Mouse (Mus musculus) layer of hippocampus, adult 18-20 months (tissue): ENCODE results near the gene Kdm1a. TPM values are rescaled to one million over a fixed set of nuclear protein-coding genes. Genes with fewer than 3 reads are reported as not detected.
A peak's percentile ranks its signal among the peaks of the same experiment; 100 is the strongest.

Experiments
- DNase-seq, 2 experiments: peaks; one replicate each; pipeline ENCODE4 v3.0.0; 2022; ENCODE audit warnings: low spot score in 2 of 2
- long read RNA-seq: library from polyadenylated mRNA; stranded (forward); transcript quantifications from one replicate; pipeline ENCODE4 v2.0.0, GENCODE M21; 2021
- total RNA-seq, 2 experiments: library from RNA; stranded (reverse); gene quantifications; 2 replicates each; pipeline ENCODE4 v1.2.3; 2021

Kdm1a gene
- 10 to 100 TPM; 80.1 to 83.4 TPM for total RNA-seq
- long read RNA-seq, transcript Kdm1a-203 (19 exons, 3,008 nt): major isoform, 72 of 148 reads
- long read RNA-seq, transcript Kdm1a-202 (20 exons, 3,028 nt): minor isoform, 66 of 148 reads
- long read RNA-seq, partial matches to known transcripts: 4 of 148 reads
- long read RNA-seq, other reads (novel, unspliced or antisense): 5 of 148 reads

- peak; percentile 92 to 97 for DNase-seq
Observed at GRCm38 (mm10) chr4:136602568-136602967, at the start of gene Kdm1a. TSS of gene Kdm1a (minus strand) at chr4:136602723.

DNA sequence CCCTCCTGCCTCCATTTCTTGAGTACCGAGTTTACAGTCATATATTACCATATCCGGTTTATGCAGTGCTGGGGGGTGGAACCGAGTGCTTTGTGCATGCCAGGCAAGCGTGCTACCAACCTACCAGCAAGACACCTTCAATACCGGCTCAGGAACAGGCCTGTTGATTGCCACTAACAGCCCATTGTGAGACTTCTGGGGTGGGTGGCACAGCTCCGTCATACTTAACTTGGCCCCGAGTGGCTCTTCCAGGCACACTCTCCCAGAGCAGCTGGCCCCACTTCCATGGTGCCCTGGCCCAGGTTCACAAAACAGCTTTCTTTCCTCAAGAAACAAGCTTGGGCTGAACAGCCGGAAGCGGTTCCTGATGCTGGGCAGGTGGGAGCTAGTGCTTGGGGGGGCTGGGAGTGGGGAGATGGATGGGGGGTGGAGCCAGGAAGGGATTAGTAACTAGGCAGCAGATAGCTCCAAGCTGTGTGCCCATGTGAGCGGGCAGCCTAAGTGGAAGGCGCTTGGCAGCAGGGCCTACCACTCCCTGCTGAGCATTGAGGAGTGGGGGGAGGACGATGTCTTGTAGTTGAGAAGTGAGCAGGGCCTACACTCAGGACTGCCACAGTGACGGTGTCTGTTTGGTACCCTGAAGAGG is 49.5 kb upstream of the Kdm1a start:
- peak in 1 of 2 experiments; percentile 33 for DNase-seq

DNA sequence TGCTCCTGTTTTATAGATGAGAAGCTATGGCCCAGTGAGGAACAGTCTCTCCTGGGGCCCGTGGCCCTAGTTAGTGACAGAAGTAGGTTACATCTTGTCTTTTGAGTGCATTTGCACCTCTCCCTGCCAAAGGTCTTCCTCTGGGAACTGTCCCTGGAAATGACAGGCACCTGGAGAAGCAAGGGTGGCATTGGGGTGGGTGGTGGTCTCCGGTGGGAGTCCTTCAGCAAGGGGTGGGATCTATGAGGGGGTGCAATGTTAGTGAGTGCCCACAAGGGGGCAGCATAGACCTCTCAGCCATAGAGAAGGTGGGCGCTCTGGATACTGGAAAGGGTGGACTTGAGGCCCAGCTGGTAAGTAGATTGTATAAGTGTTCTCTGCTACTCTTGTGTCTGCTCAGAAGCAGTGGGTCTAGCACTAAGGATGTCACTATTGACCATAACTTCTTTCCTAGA is 48.9 kb upstream of the Kdm1a start:
- peak in 1 of 2 experiments; percentile 33 for DNase-seq

DNA sequence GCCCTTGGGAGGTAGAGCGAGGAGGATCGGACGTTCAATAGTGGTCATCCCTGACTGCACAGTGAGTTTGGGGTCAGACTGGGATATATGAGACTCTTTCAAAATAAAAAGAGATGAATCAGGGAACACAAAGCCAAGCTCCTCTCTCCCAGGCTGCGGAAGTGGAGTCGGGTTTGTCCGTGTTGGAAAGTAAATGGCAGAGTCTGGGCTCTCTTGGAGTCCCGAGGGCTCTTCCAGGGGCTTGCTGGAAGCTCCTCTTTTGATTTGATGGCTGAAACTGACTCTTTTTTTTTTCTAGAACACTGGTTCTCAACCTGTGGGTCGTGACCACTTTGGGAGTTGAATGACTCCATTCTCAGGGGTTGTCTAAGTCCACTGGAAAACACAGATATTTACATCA is 47.7 kb upstream of the Kdm1a start:
- no peak for DNase-seq

GRCm38 (mm10) chr4:136649480-136650196 is 47.1 kb upstream of the Kdm1a start:
- DNase-seq: peak; percentile 53 to 73

DNA sequence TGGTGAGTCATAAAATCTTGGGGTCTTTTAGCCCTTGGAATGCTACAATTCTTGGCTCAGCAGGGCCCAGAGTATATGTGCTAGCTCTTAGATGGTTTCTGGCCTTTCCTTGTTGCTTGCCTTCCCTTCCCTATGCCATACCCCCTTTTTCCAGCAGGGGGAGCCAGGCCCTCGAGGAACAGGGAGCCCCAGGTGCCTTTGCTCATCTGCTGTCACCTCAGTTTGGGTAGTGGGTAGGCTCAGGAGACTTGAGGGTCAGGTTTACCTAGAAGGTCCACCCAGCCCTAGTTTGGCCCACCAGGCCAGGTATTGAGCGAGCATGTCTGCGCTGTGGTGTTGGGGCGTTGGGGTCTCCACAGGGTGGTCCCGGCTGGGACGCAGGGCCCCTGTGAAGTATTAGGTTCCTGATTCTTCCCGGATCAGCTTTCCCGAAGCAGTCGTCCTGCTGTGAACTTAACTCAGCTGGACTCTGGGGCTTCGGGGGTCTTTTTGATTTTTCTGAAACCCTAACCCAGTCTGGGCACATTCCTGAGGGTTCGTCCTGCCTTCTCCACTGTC is 46.5 kb upstream of the Kdm1a start:
- DNase-seq: peak; percentile 84 to 91

GRCm38 (mm10) chr4:136638890-136639289 is 36.4 kb upstream of the Kdm1a start:
- no peak for DNase-seq

DNA sequence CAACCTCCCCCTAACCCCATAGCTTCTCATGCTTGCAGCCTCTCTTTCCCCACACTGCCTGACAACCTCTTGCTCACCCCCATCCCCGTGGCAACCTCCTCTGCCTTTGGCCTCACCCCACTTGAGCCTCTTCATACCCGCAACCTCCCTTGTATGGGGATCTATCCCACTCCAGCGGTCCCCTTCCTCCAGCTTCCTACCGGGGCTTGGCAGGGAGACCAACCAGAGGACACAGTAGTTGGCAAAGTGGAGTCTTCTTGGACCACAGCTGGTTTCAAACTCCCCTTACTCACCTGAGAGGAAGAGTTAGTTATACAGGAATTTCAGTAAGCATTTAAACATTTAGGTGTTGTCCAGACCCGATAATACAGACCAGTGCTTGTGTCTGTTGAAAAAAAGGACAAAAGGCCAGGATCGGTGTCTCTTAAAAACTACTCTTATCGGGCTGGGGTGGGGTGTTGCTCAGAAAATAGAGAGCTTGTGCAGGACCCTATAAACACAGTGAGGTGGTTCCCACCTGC is 35.8 kb upstream of the Kdm1a start:
- DNase-seq: no peak

- DNase-seq: peak; percentile 70 to 79
Observed at GRCm38 (mm10) chr4:136637563-136638229, 35.2 kb upstream of the Kdm1a start.

DNA sequence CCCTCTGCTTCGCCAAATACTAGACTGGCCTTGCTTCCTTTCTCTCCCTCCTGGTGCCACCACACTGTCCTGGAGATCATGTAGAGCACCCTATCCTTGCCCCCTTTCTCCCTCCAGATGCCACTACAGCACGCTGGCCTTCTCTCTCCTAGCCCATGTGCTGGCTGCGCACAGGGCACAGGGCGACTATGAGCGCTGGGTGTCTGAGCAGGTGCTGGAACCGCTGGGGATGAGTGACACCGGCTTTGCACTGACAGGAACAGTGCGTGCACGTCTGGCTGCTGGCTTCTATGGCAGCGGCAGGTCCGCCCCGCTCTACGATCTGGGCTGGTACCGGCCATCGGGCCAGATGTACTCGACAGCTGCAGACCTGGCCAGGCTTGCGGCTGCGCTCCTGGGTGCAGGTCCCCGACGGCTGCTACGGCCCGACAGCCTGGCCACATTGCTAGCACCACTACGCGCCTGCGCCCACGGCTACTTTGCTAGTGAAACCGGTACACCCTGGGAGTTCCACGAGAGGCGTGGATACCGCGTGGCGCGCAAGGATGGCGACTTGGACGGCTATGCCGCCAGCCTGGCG is 34.5 kb upstream of the Kdm1a start:
- DNase-seq: no peak

- DNase-seq: no peak
Observed at GRCm38 (mm10) chr4:136636511-136636910, 34.0 kb upstream of the Kdm1a start.

GRCm38 (mm10) chr4:136635995-136636394 is 33.5 kb upstream of the Kdm1a start:
- DNase-seq: no peak

- DNase-seq: no peak
Observed at GRCm38 (mm10) chr4:136631237-136631994, 28.9 kb upstream of the Kdm1a start.

- DNase-seq: no peak
Observed at GRCm38 (mm10) chr4:136626590-136626989, 24.1 kb upstream of the Kdm1a start.

- no peak for DNase-seq
Observed at GRCm38 (mm10) chr4:136622388-136622787, 19.9 kb upstream of the Kdm1a start, which contains the start of gene Lactbl1. TSS of gene Lactbl1 (plus strand) at chr4:136622621.

- no peak for DNase-seq
Observed at GRCm38 (mm10) chr4:136621956-136622355, 19.4 kb upstream of the Kdm1a start.

DNA sequence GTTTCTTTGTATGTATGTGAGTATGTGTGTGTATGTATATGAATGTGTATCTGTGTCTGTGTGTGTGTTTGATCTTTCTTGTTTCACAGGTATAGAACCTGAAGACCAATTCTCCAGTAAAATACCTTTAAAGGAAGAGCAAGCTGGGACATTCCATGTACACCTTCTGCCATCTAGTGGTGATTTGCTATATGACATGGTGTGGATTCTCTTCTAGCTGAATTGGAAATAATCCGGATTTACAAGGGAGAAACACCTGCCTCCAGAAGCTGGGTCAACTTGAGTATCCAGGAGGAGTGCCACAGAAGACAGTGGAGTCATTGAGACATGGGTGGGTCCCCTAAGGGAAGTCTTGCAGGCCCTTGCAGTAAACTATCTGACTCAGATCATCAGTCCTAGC is 18.8 kb upstream of the Kdm1a start:
- peak in 1 of 2 experiments; percentile 78 for DNase-seq

- DNase-seq: no peak
Observed at GRCm38 (mm10) chr4:136613657-136614056, 11.1 kb upstream of the Kdm1a start.

DNA sequence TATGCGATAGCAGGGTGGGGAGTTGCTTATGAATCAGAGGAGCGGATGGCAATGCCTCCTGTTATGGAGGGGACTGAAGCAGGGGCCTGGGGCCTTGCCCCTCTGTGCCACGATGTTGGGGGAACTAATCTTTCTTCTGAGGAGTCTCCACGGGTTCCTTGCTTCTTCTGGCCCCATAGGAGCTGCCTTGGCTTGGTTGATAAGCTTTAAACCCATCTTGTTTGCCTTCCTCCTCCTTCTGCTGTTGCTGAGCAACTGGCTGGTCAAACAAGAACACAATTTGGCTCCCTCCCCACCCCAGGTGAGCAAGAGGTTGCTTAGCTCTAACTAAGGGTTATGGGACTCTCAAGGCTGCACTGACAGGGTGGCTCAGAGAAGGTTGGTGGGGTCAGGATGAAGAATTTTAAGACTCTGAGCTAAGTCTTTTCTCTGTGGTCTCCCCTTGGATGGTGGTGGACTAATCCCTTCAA is 7.9 kb upstream of the Kdm1a start, which contains the start of gene Tex46:
Gene Tex46, plus strand, starts transcription at position 51 of the 470 bp plus-strand sequence.
- no peak for DNase-seq
